Mouse (Mus musculus) C2C12 (cell line): ENCODE measurements around the gene Sparc.

ENCODE experiments used
- CEBPB ChIP-seq: IDR thresholded peaks from one replicate; pipeline ENCODE4 v1.6.1; 2011; ENCODE audit warnings: low read depth, mild to moderate bottlenecking, control low read depth, moderate library complexity
- CTCF ChIP-seq: IDR thresholded peaks from one replicate; pipeline ENCODE4 v1.5.1; 2011; ENCODE audit not compliant: control insufficient read depth, insufficient read depth, insufficient read length
- FOSL1 ChIP-seq: IDR thresholded peaks from one replicate; pipeline ENCODE4 v1.8.0; 2011; ENCODE audit warnings: mild to moderate bottlenecking, low read length; ENCODE audit not compliant: poor library complexity, insufficient read depth, severe bottlenecking
- MYOD1 ChIP-seq: IDR thresholded peaks from one replicate; pipeline ENCODE4 v1.6.1; 2011; ENCODE audit warnings: low read depth; ENCODE audit not compliant: control insufficient read depth, insufficient read length
- USF1 ChIP-seq: IDR thresholded peaks from one replicate; pipeline ENCODE4 v1.6.1; 2011; ENCODE audit warnings: low read depth, mild to moderate bottlenecking, control low read depth, moderate library complexity

GRCm38 (mm10) chr11:55471467-55471866 lies 48.5 kb upstream of the Sparc start:
- no peak for TF ChIP-seq CTCF
- TF ChIP-seq CEBPB, result no peak
- no peak for TF ChIP-seq USF1
- TF ChIP-seq FOSL1, result no peak
- no peak for TF ChIP-seq MYOD1
